Mouse (Mus musculus): ENCODE data around the gene Pdxdc1. TPM values are rescaled to one million over a fixed set of nuclear protein-coding genes. Genes with fewer than 3 reads are reported as not detected.

Pdxdc1 gene
- polyA plus RNA-seq, 1 experiment from 2014 or later = 96.6 TPM

- Histone ChIP-seq H3K4me2 (no peak overlapping the region), H3K36me3 (ENCODE audit: insufficient read depth) (peaks cover 58% of the 10 kb centered on the region), H3K4me3 (ENCODE audit: low read depth, low read length) (no peak overlapping the region), H3K9me3 (ENCODE audit: low read depth, low read length) (no peaks in the 10 kb centered on the region), H3K9ac (no peak overlapping the region), H3K4me1 (ENCODE audit: insufficient read depth) (no peaks in the 10 kb centered on the region), H3K27ac (ENCODE audit: low read depth) (no peak overlapping the region), H3K27me3 (ENCODE audit: insufficient read depth, low read length) (no peaks in the 10 kb centered on the region)
- TF ChIP-seq CTCF (IDR thresholded peaks at IDR 0.05; ENCODE audit: low read depth) = no peak
- no peak for DNase-seq
- 91% methylated on average over 4 of the region's 4 CpGs for WGBS
- ATAC-seq (ENCODE audit: insufficient read depth) = no peak
Measured at GRCm38 (mm10) chr16:13853886-13854285, 49.0 kb downstream of the Pdxdc1 start.

- Histone ChIP-seq H3K9ac (no peak overlapping the region), H3K27ac (ENCODE audit: low read depth) (no peak overlapping the region), H3K27me3 (ENCODE audit: insufficient read depth, low read length) (no peaks in the 10 kb centered on the region), H3K4me2 (no peak overlapping the region), H3K9me3 (ENCODE audit: low read depth, low read length) (no peaks in the 10 kb centered on the region), H3K36me3 (ENCODE audit: insufficient read depth) (peaks cover 60% of the 10 kb centered on the region), H3K4me3 (ENCODE audit: low read depth, low read length) (no peak overlapping the region), H3K4me1 (ENCODE audit: insufficient read depth) (no peaks in the 10 kb centered on the region)
- ATAC-seq (ENCODE audit: insufficient read depth) (no peak), DNase-seq (no peak)
- TF ChIP-seq CTCF (IDR thresholded peaks at IDR 0.05; ENCODE audit: low read depth) = no peak
- WGBS = 93% methylated on average over 4 of the region's 4 CpGs
Measured at GRCm38 (mm10) chr16:13851446-13851845, 51.5 kb downstream of the Pdxdc1 start.

DNA sequence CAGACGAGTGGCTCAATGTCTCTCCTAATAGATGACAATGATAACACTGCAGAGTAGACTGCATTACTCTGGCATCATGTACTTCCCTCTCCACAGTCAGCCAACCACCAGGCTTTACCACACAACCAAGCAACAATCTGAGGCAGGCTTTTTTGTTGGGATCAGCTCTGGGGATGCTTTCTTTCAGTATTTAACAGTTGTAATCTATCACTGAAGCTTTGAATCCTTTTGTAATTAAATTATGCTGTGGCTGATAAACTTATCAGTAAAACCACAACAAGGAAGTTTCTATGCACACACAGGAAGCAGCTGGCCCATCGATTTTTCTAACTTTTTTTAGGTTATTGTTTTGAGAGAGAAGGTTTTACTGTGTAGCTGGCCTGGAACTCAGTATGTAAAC is 54.6 kb downstream of the Pdxdc1 start:
- peaks cover 57% of the 10 kb centered on the region for H3K36me3 ChIP-seq (ENCODE audit: insufficient read depth)
- no peak overlapping the region for H3K4me3 ChIP-seq (ENCODE audit: low read depth, low read length)
- no peak for TF ChIP-seq CTCF (IDR thresholded peaks at IDR 0.05; ENCODE audit: low read depth)
- DNase-seq (no peak), ATAC-seq (ENCODE audit: insufficient read depth) (no peak)
- WGBS = 47% methylated on average over 2 of the region's 2 CpGs
- H3K27ac ChIP-seq (ENCODE audit: low read depth) = no peak overlapping the region
- no peaks in the 10 kb centered on the region for H3K27me3 ChIP-seq (ENCODE audit: insufficient read depth, low read length)
- no peaks in the 10 kb centered on the region for H3K9me3 ChIP-seq (ENCODE audit: low read depth, low read length)
- no peak overlapping the region for H3K4me2 ChIP-seq
- no peak overlapping the region for H3K9ac ChIP-seq
- no peaks in the 10 kb centered on the region for H3K4me1 ChIP-seq (ENCODE audit: insufficient read depth)

- Histone ChIP-seq H3K4me1 (ENCODE audit: insufficient read depth) (no peaks in the 10 kb centered on the region), H3K27me3 (ENCODE audit: insufficient read depth, low read length) (no peaks in the 10 kb centered on the region), H3K4me3 (ENCODE audit: low read depth, low read length) (no peak overlapping the region), H3K4me2 (no peak overlapping the region), H3K9me3 (ENCODE audit: low read depth, low read length) (no peaks in the 10 kb centered on the region), H3K9ac (no peak overlapping the region), H3K27ac (ENCODE audit: low read depth) (no peak overlapping the region), H3K36me3 (ENCODE audit: insufficient read depth) (peaks cover 62% of the 10 kb centered on the region)
- no peak for TF ChIP-seq CTCF (IDR thresholded peaks at IDR 0.05; ENCODE audit: low read depth)
- ATAC-seq (ENCODE audit: insufficient read depth) = no peak
- no peak for DNase-seq
- WGBS = 87% methylated on average over 1 of the region's 1 CpGs
Measured at GRCm38 (mm10) chr16:13846675-13847074, 56.3 kb downstream of the Pdxdc1 start.

DNA sequence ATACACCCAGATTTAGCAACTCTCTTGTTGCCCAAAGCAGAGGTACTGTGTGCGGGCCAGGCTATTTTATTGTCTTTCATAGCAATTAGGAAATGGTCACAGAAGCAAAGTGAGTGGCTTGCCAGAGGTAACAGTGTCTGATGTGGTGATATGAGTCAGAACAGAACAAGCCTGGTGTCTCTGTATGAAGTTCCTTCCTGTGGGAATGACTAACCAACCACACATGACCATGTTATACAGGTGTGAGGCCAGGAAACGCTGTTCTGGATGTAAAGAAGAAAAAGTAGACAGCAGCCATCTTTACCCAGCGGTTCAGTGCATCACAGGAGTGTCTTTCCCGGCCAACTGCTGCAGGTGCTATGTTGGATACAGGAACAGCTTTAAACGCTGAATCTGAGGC is 57.9 kb downstream of the Pdxdc1 start:
- 94% methylated on average over 5 of the region's 5 CpGs for WGBS
- Histone ChIP-seq H3K36me3 (ENCODE audit: insufficient read depth) (peaks cover 71% of the 10 kb centered on the region), H3K27ac (ENCODE audit: low read depth) (no peak overlapping the region), H3K4me3 (ENCODE audit: low read depth, low read length) (no peak overlapping the region), H3K9ac (no peak overlapping the region), H3K4me1 (ENCODE audit: insufficient read depth) (no peaks in the 10 kb centered on the region), H3K27me3 (ENCODE audit: insufficient read depth, low read length) (no peaks in the 10 kb centered on the region), H3K4me2 (no peak overlapping the region), H3K9me3 (ENCODE audit: low read depth, low read length) (no peaks in the 10 kb centered on the region)
- ATAC-seq (ENCODE audit: insufficient read depth) = no peak
- no peak for DNase-seq
- TF ChIP-seq CTCF (IDR thresholded peaks at IDR 0.05; ENCODE audit: low read depth) = no peak

- ATAC-seq (ENCODE audit: insufficient read depth) = no peak
- H3K27ac ChIP-seq (ENCODE audit: low read depth) = no peak overlapping the region
- H3K4me2 ChIP-seq = no peak overlapping the region
- H3K27me3 ChIP-seq (ENCODE audit: insufficient read depth, low read length) = no peaks in the 10 kb centered on the region
- no peaks in the 10 kb centered on the region for H3K9me3 ChIP-seq (ENCODE audit: low read depth, low read length)
- WGBS = 90% methylated on average over 3 of the region's 3 CpGs
- peaks cover 84% of the 10 kb centered on the region for H3K36me3 ChIP-seq (ENCODE audit: insufficient read depth)
- H3K9ac ChIP-seq = no peak overlapping the region
- DNase-seq = no peak
- no peak for TF ChIP-seq CTCF (IDR thresholded peaks at IDR 0.05; ENCODE audit: low read depth)
- H3K4me3 ChIP-seq (ENCODE audit: low read depth, low read length) = no peak overlapping the region
- H3K4me1 ChIP-seq (ENCODE audit: insufficient read depth) = no peaks in the 10 kb centered on the region
Measured at GRCm38 (mm10) chr16:13840956-13841355, 62.0 kb downstream of the Pdxdc1 start.

- no peak overlapping the region for H3K27ac ChIP-seq (ENCODE audit: low read depth)
- ATAC-seq (ENCODE audit: insufficient read depth) = no peak
- peaks cover 89% of the 10 kb centered on the region for H3K36me3 ChIP-seq (ENCODE audit: insufficient read depth)
- H3K4me2 ChIP-seq = no peak overlapping the region
- H3K4me1 ChIP-seq (ENCODE audit: insufficient read depth) = no peaks in the 10 kb centered on the region
- no peak for DNase-seq
- 76% methylated on average over 7 of the region's 7 CpGs for WGBS
- no peaks in the 10 kb centered on the region for H3K27me3 ChIP-seq (ENCODE audit: insufficient read depth, low read length)
- no peak overlapping the region for H3K4me3 ChIP-seq (ENCODE audit: low read depth, low read length)
- no peaks in the 10 kb centered on the region for H3K9me3 ChIP-seq (ENCODE audit: low read depth, low read length)
- no peak for TF ChIP-seq CTCF (IDR thresholded peaks at IDR 0.05; ENCODE audit: low read depth)
- H3K9ac ChIP-seq = no peak overlapping the region
Measured at GRCm38 (mm10) chr16:13840056-13840455, 62.9 kb downstream of the Pdxdc1 start.

- ATAC-seq (ENCODE audit: insufficient read depth) (no peak), DNase-seq (no peak)
- H3K27ac ChIP-seq (ENCODE audit: low read depth) = no peak overlapping the region
- no peak overlapping the region for H3K9ac ChIP-seq
- no peaks in the 10 kb centered on the region for H3K27me3 ChIP-seq (ENCODE audit: insufficient read depth, low read length)
- TF ChIP-seq CTCF (IDR thresholded peaks at IDR 0.05; ENCODE audit: low read depth) = no peak
- H3K4me2 ChIP-seq = no peak overlapping the region
- no peak overlapping the region for H3K4me3 ChIP-seq (ENCODE audit: low read depth, low read length)
- H3K4me1 ChIP-seq (ENCODE audit: insufficient read depth) = no peaks in the 10 kb centered on the region
- peaks cover 99% of the 10 kb centered on the region for H3K36me3 ChIP-seq (ENCODE audit: insufficient read depth)
- WGBS = 92% methylated on average over 5 of the region's 5 CpGs
- no peaks in the 10 kb centered on the region for H3K9me3 ChIP-seq (ENCODE audit: low read depth, low read length)
Measured at GRCm38 (mm10) chr16:13834382-13834781, 68.5 kb downstream of the Pdxdc1 start.
